Mouse (Mus musculus) liver, embryonic 16.5 days (tissue): ENCODE results near the gene Snx9. TPM values are rescaled to one million over a fixed set of nuclear protein-coding genes. Genes with fewer than 3 reads are reported as not detected.

Experiments used
- ATAC-seq: fragments of 200-750 bp; cut with Nextera tagmentation; 2 replicates; pipeline ENCODE4 v1.8.0; 2017; ENCODE audit warnings: low read depth, mild to moderate bottlenecking, moderate number of reproducible peaks, moderate library complexity
- H3K27ac ChIP-seq: fragments of 300-500 bp; sonication (generic); 2 replicates; pipeline ENCODE4 v1.5.1; 2014; ENCODE audit warnings: mild to moderate bottlenecking, low read length
- H3K27me3 ChIP-seq: fragments of 300-500 bp; sonication (generic); 2 replicates; pipeline ENCODE4 v1.6.1; 2014; ENCODE audit warnings: low read depth, low read length, mixed read lengths; ENCODE audit not compliant: control insufficient read depth, insufficient read depth
- H3K36me3 ChIP-seq: fragments of 300-500 bp; sonication (generic); 2 replicates; pipeline ENCODE4 v1.6.1; 2014; ENCODE audit warnings: mild to moderate bottlenecking; ENCODE audit not compliant: control insufficient read depth, insufficient read depth
- H3K4me1 ChIP-seq: fragments of 300-500 bp; sonication (generic); 2 replicates; pipeline ENCODE4 v1.6.1; 2014; ENCODE audit warnings: low read depth, low read length, mixed read lengths; ENCODE audit not compliant: control insufficient read depth
- H3K4me2 ChIP-seq: fragments of 300-500 bp; sonication (generic); 2 replicates; pipeline ENCODE4 v1.6.1; 2014; ENCODE audit warnings: low read depth, low read length, mixed read lengths
- H3K4me3 ChIP-seq: fragments of 300-500 bp; sonication (generic); 2 replicates; pipeline ENCODE4 v1.5.1; 2014; ENCODE audit warnings: low read depth, mild to moderate bottlenecking, low read length
- H3K9ac ChIP-seq: fragments of 300-500 bp; sonication (generic); 2 replicates; pipeline ENCODE4 v1.6.1; 2014; ENCODE audit warnings: low read depth, low read length
- H3K9me3 ChIP-seq: fragments of 300-500 bp; sonication (generic); replicated peaks from 2 replicates; pipeline ENCODE4 v1.6.1; 2016; ENCODE audit warnings: low read length; ENCODE audit not compliant: control insufficient read depth
- WGBS: fragments of 180-500 bp; shearing (Covaris S2); extraction: QIAGEN DNeasy Blood & Tissue Kit; methylation state at CpG from one replicate; pipeline ENCODE4 v1.1.7; 2014; ENCODE audit not compliant: insufficient replicate concordance; 5-methylcytosine and 5-hydroxymethylcytosine counted together
- polyA plus RNA-seq: library from polyadenylated mRNA; unstranded; fragments of >200 nt; fragmentation: Nextera tagmentation; extraction: Ambion mirVana; gene quantifications from 2 replicates; pipeline ENCODE4 v1.2.1, GENCODE M21; 2015

Gene Snx9
- polyA plus RNA-seq, 1 experiment from 2014 or later, result 10.5 TPM

- no peaks in the 10 kb centered on the region; the same call in none of the 2 replicates for H3K4me1 ChIP-seq
- peak overlapping the region; percentile 68 for H3K4me3 ChIP-seq
- no peaks in the 10 kb centered on the region for H3K36me3 ChIP-seq
- 52% methylated on average over 3 of the region's 3 CpGs for WGBS
- no peak overlapping the region for H3K27ac ChIP-seq
- no peak for ATAC-seq
- peak overlapping the region; percentile 59 for H3K4me2 ChIP-seq
- H3K27me3 ChIP-seq, result peaks cover 22% of the 10 kb centered on the region
- no peak overlapping the region for H3K9ac ChIP-seq
- H3K9me3 ChIP-seq, result no peaks in the 10 kb centered on the region
These were observed 101.0 kb downstream of the Snx9 start for GRCm38 (mm10) chr17:5942156-5942555.

GRCm38 (mm10) chr17:5943053-5943452 is 101.9 kb downstream of the Snx9 start:
- ATAC-seq, result no peak
- 40% methylated on average over 1 of the region's 1 CpGs for WGBS

GRCm38 (mm10) chr17:5947039-5947438 is 105.9 kb downstream of the Snx9 start:
- Histone ChIP-seq H3K27ac (no peak overlapping the region), H3K9me3 (no peaks in the 10 kb centered on the region), H3K9ac (no peak overlapping the region), H3K4me1 (no peaks in the 10 kb centered on the region), H3K4me3 (no peak overlapping the region), H3K27me3 (peaks cover 3% of the 10 kb centered on the region), H3K4me2 (no peak overlapping the region), H3K36me3 (no peaks in the 10 kb centered on the region)
- no peak for ATAC-seq
- WGBS, result 44% methylated on average over 3 of the region's 3 CpGs

More at GRCm38 (mm10) chr17:5943053-5943452, 101.9 kb downstream of the Snx9 start:
- Histone ChIP-seq H3K4me2 (no peak overlapping the region), H3K27ac (no peak overlapping the region), H3K4me3 (no peak overlapping the region), H3K9me3 (no peaks in the 10 kb centered on the region), H3K9ac (no peak overlapping the region), H3K36me3 (no peaks in the 10 kb centered on the region), H3K27me3 (peaks cover 22% of the 10 kb centered on the region), H3K4me1 (no peaks in the 10 kb centered on the region; the same call in none of the 2 replicates)

- ATAC-seq, result no peak
- whole genome bisulfite sequencing, result 58% methylated on average over 4 of the region's 4 CpGs
These were observed 111.3 kb downstream of the Snx9 start for GRCm38 (mm10) chr17:5952455-5952854.

GRCm38 (mm10) chr17:5956350-5957000 is 115.3 kb downstream of the Snx9 start:
- Histone ChIP-seq H3K4me3 (no peak overlapping the region), H3K27me3 (no peaks in the 10 kb centered on the region), H3K4me2 (no peak overlapping the region), H3K9ac (no peak overlapping the region), H3K4me1 (no peaks in the 10 kb centered on the region; the same call in 1 of the 2 replicates), H3K27ac (no peak overlapping the region), H3K36me3 (no peaks in the 10 kb centered on the region), H3K9me3 (no peaks in the 10 kb centered on the region)
- 51% methylated on average over 2 of the region's 2 CpGs for WGBS
- no peak for ATAC-seq

More at GRCm38 (mm10) chr17:5952455-5952854, 111.3 kb downstream of the Snx9 start:
- no peak overlapping the region for H3K27ac ChIP-seq
- H3K9me3 ChIP-seq, result no peaks in the 10 kb centered on the region
- H3K27me3 ChIP-seq, result no peaks in the 10 kb centered on the region
- no peak overlapping the region for H3K9ac ChIP-seq
- no peaks in the 10 kb centered on the region; the same call in 1 of the 2 replicates for H3K4me1 ChIP-seq
- H3K4me2 ChIP-seq, result no peak overlapping the region
- H3K4me3 ChIP-seq, result no peak overlapping the region
- no peaks in the 10 kb centered on the region for H3K36me3 ChIP-seq

GRCm38 (mm10) chr17:5957097-5957496 is 116.0 kb downstream of the Snx9 start:
- Histone ChIP-seq H3K4me1 (no peaks in the 10 kb centered on the region; the same call in 1 of the 2 replicates), H3K4me2 (no peak overlapping the region), H3K4me3 (no peak overlapping the region), H3K27ac (no peak overlapping the region), H3K36me3 (no peaks in the 10 kb centered on the region), H3K9me3 (no peaks in the 10 kb centered on the region), H3K9ac (no peak overlapping the region), H3K27me3 (no peaks in the 10 kb centered on the region)
- WGBS, result 42% methylated on average over 3 of the region's 3 CpGs
- ATAC-seq, result peak; percentile 72

GRCm38 (mm10) chr17:5958229-5958628 is 117.1 kb downstream of the Snx9 start:
- Histone ChIP-seq H3K9me3 (no peaks in the 10 kb centered on the region), H3K27ac (no peak overlapping the region), H3K27me3 (no peaks in the 10 kb centered on the region), H3K4me2 (no peak overlapping the region), H3K9ac (no peak overlapping the region), H3K4me3 (no peak overlapping the region), H3K4me1 (no peaks in the 10 kb centered on the region; the same call in 1 of the 2 replicates), H3K36me3 (no peaks in the 10 kb centered on the region)
- WGBS, result 65% methylated on average over 5 of the region's 5 CpGs
- ATAC-seq, result peak; percentile 79

GRCm38 (mm10) chr17:5958636-5959035 is 117.5 kb downstream of the Snx9 start:
- ATAC-seq, result no peak
- WGBS, result 72% methylated on average over 10 of the region's 10 CpGs
- Histone ChIP-seq H3K9ac (no peak overlapping the region), H3K4me3 (no peak overlapping the region), H3K4me1 (no peaks in the 10 kb centered on the region; the same call in 1 of the 2 replicates), H3K27ac (no peak overlapping the region), H3K9me3 (no peaks in the 10 kb centered on the region), H3K4me2 (no peak overlapping the region), H3K36me3 (no peaks in the 10 kb centered on the region), H3K27me3 (no peaks in the 10 kb centered on the region)

- Histone ChIP-seq H3K27me3 (no peaks in the 10 kb centered on the region), H3K36me3 (no peaks in the 10 kb centered on the region), H3K4me2 (no peak overlapping the region), H3K27ac (no peak overlapping the region), H3K9ac (no peak overlapping the region), H3K4me1 (no peaks in the 10 kb centered on the region; the same call in 1 of the 2 replicates), H3K9me3 (no peaks in the 10 kb centered on the region), H3K4me3 (no peak overlapping the region)
- ATAC-seq, result no peak
- WGBS, result 55% methylated on average over 7 of the region's 7 CpGs
These were observed 118.0 kb downstream of the Snx9 start for GRCm38 (mm10) chr17:5959096-5959495.
